Mouse (Mus musculus) bone marrow, adult 2 months (tissue): ENCODE measurements around the gene Selenoh.

Experiments used
- CTCF ChIP-seq: fragments of 200-500 bp; IDR thresholded peaks from 2 replicates; pipeline ENCODE4 v1.5.1; 2011; ENCODE audit warnings: low read length, control low read depth; ENCODE audit not compliant: control insufficient read depth, insufficient read depth
- POLR2A ChIP-seq: fragments of 200-500 bp; IDR thresholded peaks from 2 replicates; pipeline ENCODE4 v1.6.1; 2011; ENCODE audit warnings: low read depth, mild to moderate bottlenecking, control low read depth, low read length, borderline replicate concordance; ENCODE audit not compliant: control insufficient read depth

DNA sequence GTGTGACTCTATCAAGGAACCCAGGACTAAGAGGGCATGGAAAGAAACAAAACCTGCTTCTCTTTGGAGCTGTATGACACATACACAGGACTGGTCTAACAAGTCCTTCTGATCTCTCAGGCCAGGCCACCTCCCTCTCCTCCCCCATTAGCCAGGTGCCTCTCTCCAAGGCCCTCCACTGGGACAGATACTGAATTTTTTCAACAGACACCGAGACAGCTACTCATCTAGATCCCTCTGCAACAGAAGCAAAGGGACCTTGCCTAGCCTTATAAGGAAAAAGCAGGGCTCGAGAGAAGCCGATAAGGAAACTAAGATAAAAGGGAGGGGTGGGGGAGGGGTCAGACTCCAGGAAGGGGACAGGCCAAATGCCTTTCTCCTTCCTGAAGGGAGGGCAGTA is 37.6 kb downstream of the Selenoh start:
- no peak for TF ChIP-seq CTCF
- no peak for TF ChIP-seq POLR2A
